Mouse (Mus musculus) cerebellum, adult 9-11 months (tissue): ENCODE results near the gene Fam171a2.

Experiments
- DNase-seq: peaks from one replicate; pipeline ENCODE4 v3.0.0; 2022

Gene Fam171a2

DNA sequence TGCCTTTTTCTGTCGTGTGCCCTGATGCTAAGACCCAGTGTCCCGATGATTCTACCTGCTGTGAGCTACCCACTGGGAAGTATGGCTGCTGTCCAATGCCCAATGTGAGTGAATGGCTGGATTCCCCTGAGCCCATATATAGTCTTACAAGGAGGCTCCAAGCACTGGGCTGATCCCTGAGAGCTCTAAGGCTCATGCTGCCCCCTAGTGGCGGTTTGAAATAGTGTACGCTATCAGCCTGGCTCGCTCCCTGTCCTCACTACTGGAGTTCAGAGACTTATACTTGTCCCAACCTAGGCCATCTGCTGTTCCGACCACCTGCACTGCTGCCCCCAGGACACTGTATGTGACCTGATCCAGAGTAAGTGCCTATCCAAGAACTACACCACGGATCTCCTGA, 13.1 kb downstream of the Fam171a2 start:
- DNase-seq, result peak; percentile 89

- no peak for DNase-seq
Measured at GRCm38 (mm10) chr11:102433866-102434265, 13.6 kb downstream of the Fam171a2 start.

- DNase-seq, result peak; percentile 87
Measured at GRCm38 (mm10) chr11:102432896-102433295, 14.6 kb downstream of the Fam171a2 start.

DNA sequence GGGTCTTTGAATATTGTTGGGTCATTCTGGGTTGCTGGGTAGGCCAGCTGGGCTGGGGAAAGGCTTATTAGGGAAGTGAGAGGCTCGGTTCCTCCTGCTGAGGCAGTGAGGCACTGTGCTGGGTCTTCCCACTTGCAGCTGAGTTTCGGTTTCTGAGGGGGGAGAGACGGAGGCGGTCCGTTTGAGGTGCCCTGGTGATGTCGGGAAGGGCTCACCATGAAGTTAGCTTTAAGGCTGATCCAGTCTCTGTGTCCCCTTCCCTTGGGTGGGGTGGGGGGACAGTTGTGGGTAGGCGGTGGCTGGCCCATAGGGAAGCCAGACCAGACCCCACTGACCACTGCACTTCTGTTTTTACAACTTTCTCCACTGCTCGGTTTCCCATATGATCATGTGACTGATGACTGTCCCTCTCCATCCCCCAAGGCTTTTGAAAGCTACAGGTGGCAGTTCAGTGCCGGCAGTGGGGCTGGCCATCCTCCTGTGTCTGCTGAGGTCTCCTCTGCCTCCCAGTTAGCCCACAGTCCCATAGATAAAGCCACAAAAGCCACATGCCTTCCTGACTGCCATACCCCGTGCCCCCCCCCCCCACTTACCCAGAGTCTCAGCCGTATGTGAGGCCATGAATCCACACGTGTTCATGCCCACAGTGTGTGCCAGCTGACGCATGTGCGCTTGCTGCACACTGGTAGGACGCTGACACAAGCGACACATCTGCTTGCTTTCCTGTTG, 15.2 kb downstream of the Fam171a2 start:
- peak; percentile 65 for DNase-seq

GRCm38 (mm10) chr11:102431728-102432114, 15.8 kb downstream of the Fam171a2 start:
- DNase-seq, result peak; percentile 62

GRCm38 (mm10) chr11:102431018-102431645, 16.4 kb downstream of the Fam171a2 start:
- DNase-seq, result peak; percentile 79

- peak; percentile 96 for DNase-seq
Measured at GRCm38 (mm10) chr11:102430121-102431017, 17.1 kb downstream of the Fam171a2 start, which contains the start of gene Grn. Gene Grn (plus strand): TSS chr11:102430315.

- DNase-seq, result peak; percentile 42
Measured at GRCm38 (mm10) chr11:102429551-102429950, 17.9 kb downstream of the Fam171a2 start.

DNA sequence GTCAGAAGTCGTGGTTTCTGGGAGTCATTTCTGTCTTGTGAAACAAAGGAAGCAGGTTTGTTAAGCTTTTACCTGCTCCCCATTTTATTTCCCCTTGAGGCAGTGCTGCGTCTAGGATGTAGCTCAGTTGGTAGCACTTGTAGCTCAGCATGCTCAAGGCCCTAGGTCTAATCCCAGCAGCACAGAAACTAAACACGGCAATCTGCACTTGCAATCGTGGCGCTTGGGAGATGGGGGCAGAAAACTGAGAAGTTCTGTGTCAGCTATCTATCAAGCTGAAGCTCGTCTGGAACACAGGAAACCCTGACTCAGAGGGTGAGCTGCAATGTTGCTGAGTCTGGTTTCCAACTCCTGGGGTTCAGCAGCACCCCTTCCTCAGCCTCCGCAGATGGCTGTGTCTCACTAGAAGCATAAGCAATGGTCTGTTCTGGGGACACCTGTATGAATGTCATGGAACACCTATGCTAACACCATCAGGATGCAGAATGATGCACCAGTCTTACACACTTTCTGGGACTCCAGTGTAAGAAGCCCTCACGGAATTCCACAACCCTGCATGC, 18.4 kb downstream of the Fam171a2 start:
- DNase-seq, result peak; percentile 46

DNA sequence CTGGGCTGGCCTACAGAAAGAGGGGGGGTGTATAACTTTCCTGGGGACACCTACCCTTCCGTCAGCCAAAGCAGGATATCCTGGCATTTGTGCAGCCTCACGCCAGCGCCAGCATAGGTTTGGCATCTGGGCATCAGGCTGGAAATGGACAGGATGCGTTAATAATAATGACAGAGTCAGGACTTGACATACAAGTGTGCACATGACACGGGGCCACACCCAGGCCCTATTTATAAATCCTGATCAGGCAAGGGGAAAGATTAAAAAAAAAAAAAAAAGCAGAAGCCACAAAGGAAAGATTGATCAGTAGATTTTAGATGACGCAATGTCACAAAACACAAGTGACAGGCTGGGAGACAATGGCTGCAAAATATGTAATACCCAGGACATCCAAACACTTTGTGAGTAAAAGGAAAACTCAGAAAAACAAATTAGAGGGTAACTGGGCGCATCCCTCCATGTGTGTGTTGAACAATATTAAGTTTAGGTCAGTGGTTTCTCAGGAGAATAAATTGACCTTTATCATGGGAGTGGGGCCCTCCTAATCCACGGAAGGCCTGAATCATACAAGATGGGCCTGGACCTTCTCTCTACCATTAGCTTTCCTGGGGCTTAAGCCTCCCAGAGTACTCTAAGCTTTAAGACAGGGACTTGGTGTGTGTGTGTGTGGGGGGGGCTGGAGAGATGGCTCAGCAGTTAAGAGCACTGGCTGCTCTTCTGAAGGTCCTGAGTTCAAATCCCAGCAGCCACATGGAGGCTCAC, 21.7 kb downstream of the Fam171a2 start:
- peak; percentile 21 for DNase-seq

DNA sequence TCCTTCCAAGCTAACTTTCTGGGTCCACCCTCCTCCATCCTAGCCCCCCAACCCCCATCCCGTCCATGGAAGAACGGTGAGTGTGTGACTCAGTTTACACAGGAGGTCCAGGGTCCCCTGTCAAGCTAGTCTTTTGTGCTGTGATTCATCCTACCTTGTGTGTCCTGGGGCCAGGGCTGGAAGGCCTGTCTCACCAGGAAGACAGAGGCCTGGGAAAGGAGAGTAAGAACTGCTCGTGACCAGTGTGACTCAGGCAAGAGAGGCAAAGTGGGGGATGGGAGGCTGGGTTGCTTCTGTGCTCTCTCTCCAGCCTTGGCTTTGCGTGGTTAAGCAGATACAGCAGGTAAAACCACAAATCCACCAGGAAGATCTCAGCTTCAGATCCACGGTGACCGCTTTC, 22.8 kb downstream of the Fam171a2 start:
- DNase-seq, result peak; percentile 7

- no peak for DNase-seq
Measured at GRCm38 (mm10) chr11:102421559-102421958, 25.9 kb downstream of the Fam171a2 start.

- DNase-seq, result peak; percentile 6
Measured at GRCm38 (mm10) chr11:102418887-102419286, 28.6 kb downstream of the Fam171a2 start.

- no peak for DNase-seq
Measured at GRCm38 (mm10) chr11:102417160-102417559, 30.3 kb downstream of the Fam171a2 start.

DNA sequence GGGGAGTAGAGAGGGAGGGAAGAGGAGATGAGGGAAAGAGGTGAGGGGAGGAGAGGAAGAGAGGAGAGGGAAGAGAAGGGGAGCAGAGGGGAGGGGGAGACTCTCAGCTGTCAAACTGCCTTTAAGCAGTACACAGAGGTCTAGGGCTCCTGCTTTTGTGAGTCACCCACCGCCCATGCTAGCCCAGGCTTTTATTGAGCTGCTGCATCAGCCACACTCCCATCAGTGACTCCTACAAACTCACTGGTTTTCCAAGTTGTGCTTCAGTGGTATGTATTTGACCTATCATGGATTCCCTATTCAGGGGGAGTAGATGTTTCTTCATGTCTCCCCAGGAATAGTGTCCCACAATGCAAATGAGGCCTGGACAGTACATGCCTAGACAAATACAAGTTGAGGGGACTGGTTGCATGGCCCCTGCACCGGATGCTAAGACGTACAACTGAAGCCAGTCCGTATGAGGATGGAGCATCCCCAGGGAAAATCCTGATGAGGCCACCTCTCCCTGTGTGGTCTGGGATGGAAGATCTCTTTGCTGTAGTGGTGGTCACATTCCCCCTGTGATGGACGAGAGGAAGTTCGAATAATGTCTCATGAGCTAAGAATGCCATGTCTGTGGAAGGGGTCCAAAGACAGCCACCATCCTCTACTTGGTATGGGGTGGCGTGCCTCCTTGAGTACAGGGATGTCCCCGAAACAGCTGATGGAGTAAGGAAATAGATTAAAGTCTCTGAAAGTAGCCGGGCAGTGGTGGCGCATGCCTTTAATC, 32.3 kb downstream of the Fam171a2 start:
- DNase-seq, result peak; percentile 10

- peak; percentile 19 for DNase-seq
Measured at GRCm38 (mm10) chr11:102413059-102413458, 34.4 kb downstream of the Fam171a2 start.

DNA sequence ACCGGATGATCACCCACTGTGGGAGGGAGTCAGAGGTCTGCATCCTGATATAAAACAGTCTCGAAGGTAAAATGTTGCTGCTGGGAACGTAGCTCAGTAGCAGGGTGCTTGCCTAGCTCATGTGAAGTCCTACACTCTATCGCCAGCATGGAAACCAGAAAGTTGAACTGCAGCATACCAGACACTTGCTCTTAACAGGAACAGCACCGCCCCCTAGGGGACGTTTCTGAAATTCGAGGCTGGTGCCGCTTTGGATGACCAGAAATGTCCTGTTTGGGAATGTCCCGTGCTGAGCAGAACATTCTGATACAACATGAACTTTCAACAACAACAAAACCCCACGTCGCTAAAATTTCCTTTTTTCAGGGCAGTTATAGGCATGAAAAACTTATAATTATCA, 35.8 kb downstream of the Fam171a2 start:
- peak; percentile 88 for DNase-seq

GRCm38 (mm10) chr11:102411061-102411460, 36.4 kb downstream of the Fam171a2 start:
- peak; percentile 32 for DNase-seq

GRCm38 (mm10) chr11:102410345-102410744, 37.1 kb downstream of the Fam171a2 start:
- peak; percentile 27 for DNase-seq

DNA sequence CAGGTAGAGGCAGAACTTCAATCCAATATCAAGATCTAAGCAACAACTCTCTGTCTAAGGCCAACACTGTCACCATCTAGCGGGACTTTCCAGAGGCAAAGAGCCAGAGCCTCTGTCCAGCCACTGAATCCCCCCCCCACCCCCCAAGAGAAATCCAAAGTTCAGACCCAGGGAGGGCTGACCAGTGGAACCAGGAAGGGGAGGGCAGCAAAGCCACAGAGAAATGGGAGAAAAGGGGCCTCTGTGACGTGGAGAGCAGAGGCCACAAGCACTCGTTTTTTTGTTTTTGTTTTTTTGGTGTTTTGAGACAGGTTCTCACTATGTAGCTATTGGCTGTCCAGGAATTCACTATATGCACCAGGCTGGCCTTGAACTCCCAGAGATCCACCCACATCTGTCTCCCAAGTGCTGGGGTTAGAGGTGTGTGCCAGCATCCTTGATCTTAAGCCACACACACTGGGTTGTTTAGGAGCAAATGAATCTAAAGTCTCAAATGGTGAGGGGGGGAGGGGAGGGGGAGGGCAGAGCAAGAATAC, 37.6 kb downstream of the Fam171a2 start:
- DNase-seq, result no peak
